Mouse (Mus musculus) G1E (cell line): ENCODE data around the gene Acox3. TPM values are rescaled to one million over a fixed set of nuclear protein-coding genes. Genes with fewer than 3 reads are reported as not detected.

Source experiments
- ATAC-seq: 2 replicates; pipeline ENCODE4 v1.8.0; 2016; ENCODE audit warnings: mild to moderate bottlenecking; ENCODE audit not compliant: insufficient number of reproducible peaks, poor library complexity, low FRiP score, severe bottlenecking; ENCODE audit errors: extremely low read depth
- DNase-seq: peaks from one replicate; pipeline ENCODE4 v3.0.0; 2012; ENCODE audit warnings: low spot score
- H3K27me3 ChIP-seq: 2 replicates; pipeline ENCODE4 v1.6.1; 2012; ENCODE audit warnings: mild to moderate bottlenecking, low read length, inconsistent platforms; ENCODE audit not compliant: insufficient read depth
- H3K36me3 ChIP-seq: replicated peaks from 2 replicates; pipeline ENCODE3; 2012; ENCODE audit warnings: mild to moderate bottlenecking, inconsistent platforms
- H3K4me1 ChIP-seq: 2 replicates; pipeline ENCODE4 v1.6.1; 2012; ENCODE audit warnings: low read depth, low read length, inconsistent platforms, mixed read lengths; ENCODE audit not compliant: insufficient read depth
- H3K4me3 ChIP-seq: 2 replicates; pipeline ENCODE4 v1.5.1; 2012; ENCODE audit warnings: low read depth, mild to moderate bottlenecking, inconsistent platforms, low read length, moderate library complexity, mixed read lengths
- H3K9me3 ChIP-seq: replicated peaks from 2 replicates; pipeline ENCODE4 v1.6.1; 2012; ENCODE audit warnings: inconsistent platforms
- CTCF ChIP-seq: IDR thresholded peaks from 2 replicates; pipeline ENCODE4 v1.5.1; 2012; ENCODE audit warnings: low read depth, low read length, inconsistent platforms, mixed read lengths
- GATA1 ChIP-seq: IDR thresholded peaks from 2 replicates; pipeline ENCODE4 v1.6.1; 2012; ENCODE audit warnings: borderline replicate concordance, low read length, inconsistent platforms, mixed read lengths
- GATA2 ChIP-seq: IDR thresholded peaks from 2 replicates; pipeline ENCODE4 v1.6.1; 2012; ENCODE audit warnings: low read depth, low read length, inconsistent platforms, borderline replicate concordance
- POLR2AphosphoS5 ChIP-seq: IDR thresholded peaks from 2 replicates; pipeline ENCODE4 v1.6.1; 2012; ENCODE audit warnings: low read depth, low read length, inconsistent platforms; ENCODE audit not compliant: insufficient replicate concordance
- TAL1 ChIP-seq: conservative IDR thresholded peaks from 2 replicates; pipeline ENCODE4 v1.6.1; 2012; ENCODE audit warnings: low read depth, low read length, inconsistent platforms, mixed read lengths
- polyA plus RNA-seq: library from polyadenylated mRNA; stranded (reverse); fragments of >175 nt; gene quantifications from 2 replicates; pipeline ENCODE4 v1.2.3, GENCODE M21; 2012
- total RNA-seq, 2 experiments: library from RNA; stranded (forward) in 1 of 2; stranded (reverse) in 1 of 2; fragments of 200-1000 nt in 1 of 2; fragments of >200 nt in 1 of 2; fragmentation: Nextera tagmentation in 1 of 2; gene quantifications; 2 replicates each; pipeline ENCODE4 v1.2.3; 2014 to 2017

Gene Acox3
- total and polyA plus RNA-seq, 3 experiments = 8.5 to 51.8 (median 41.2) TPM

DNA sequence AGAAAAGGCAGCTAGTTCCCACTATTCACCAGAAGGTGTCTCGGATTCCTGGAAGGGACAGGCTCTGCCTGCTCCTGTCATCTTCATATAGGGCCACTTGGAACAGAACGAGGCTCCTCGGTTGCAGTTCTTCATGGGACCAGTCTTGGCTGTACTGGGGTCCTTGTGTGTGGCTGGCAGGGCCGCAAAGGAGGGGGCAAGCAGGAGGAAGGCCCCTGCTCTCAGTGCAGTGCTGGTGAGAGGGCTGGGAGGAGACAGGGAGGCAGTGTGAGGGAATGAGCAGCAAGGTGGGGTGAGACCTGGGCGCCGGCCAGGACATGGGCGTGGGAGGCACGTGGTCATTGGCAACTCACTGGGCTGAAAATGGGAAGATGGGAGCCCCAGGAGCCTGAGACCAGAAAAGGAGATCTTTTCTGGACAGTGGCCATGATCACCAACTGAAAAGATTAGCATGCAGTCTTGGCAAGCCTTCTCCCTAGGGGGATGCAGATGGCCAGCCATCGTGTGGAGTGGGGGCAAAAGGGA, 79.2 kb downstream of the Acox3 start:
- no peaks in the 10 kb centered on the region; the same call in 1 of the 2 replicates for H3K27me3 ChIP-seq
- no peaks in the 10 kb centered on the region for H3K9me3 ChIP-seq
- H3K36me3 ChIP-seq = no peaks in the 10 kb centered on the region
- DNase-seq = no peak
- no peak overlapping the region for H3K4me3 ChIP-seq
- H3K4me1 ChIP-seq = no peaks in the 10 kb centered on the region
- no peak for ATAC-seq
- TF ChIP-seq POLR2AphosphoS5 (no peak), CTCF (no peak), GATA1 (no peak), TAL1 (no peak), GATA2 (no peak)

Other genes with a start within 250 kb of the Acox3 start
- gene Hmx1, start 193.9 kb upstream of the Acox3 start, total RNA-seq (2014; fragmentation: Nextera tagmentation) = not detected in 2 replicates
- gene Hmx1, start 193.9 kb upstream of the Acox3 start, total RNA-seq (2017) = not detected in 2 replicates
- not detected in 2 replicates for gene Hmx1, start 193.9 kb upstream of the Acox3 start, polyA plus RNA-seq
- gene Cpz, start 57.3 kb upstream of the Acox3 start, total RNA-seq (2014; fragmentation: Nextera tagmentation) = 9.7 and 15.1 TPM in 2 replicates
- 19.8 and 22.4 TPM in 2 replicates for gene Cpz, start 57.3 kb upstream of the Acox3 start, total RNA-seq (2017)
- 6.0 and 6.8 TPM in 2 replicates for gene Cpz, start 57.3 kb upstream of the Acox3 start, polyA plus RNA-seq
- 14.7 and 16.4 TPM in 2 replicates for gene Trmt44, start 8.0 kb upstream of the Acox3 start, total RNA-seq (2014; fragmentation: Nextera tagmentation)
- 15.0 and 18.0 TPM in 2 replicates for gene Trmt44, start 8.0 kb upstream of the Acox3 start, total RNA-seq (2017)
- gene Trmt44, start 8.0 kb upstream of the Acox3 start, polyA plus RNA-seq = 4.2 and 5.9 TPM in 2 replicates
- not detected in 2 replicates for gene Htra3, start 96.7 kb downstream of the Acox3 start, total RNA-seq (2014; fragmentation: Nextera tagmentation)
- 0.17 TPM in 1 of 2 replicates, not detected in the other for gene Htra3, start 96.7 kb downstream of the Acox3 start, total RNA-seq (2017)
- not detected in 2 replicates for gene Htra3, start 96.7 kb downstream of the Acox3 start, polyA plus RNA-seq
- gene Sh3tc1, start 156.9 kb downstream of the Acox3 start, total RNA-seq (2014; fragmentation: Nextera tagmentation) = not detected in 2 replicates
- 0.05 TPM in 1 of 2 replicates, not detected in the other for gene Sh3tc1, start 156.9 kb downstream of the Acox3 start, total RNA-seq (2017)
- 0.01 TPM in 1 of 2 replicates, not detected in the other for gene Sh3tc1, start 156.9 kb downstream of the Acox3 start, polyA plus RNA-seq
- not detected in 2 replicates for gene Ablim2, start 174.8 kb downstream of the Acox3 start, total RNA-seq (2014; fragmentation: Nextera tagmentation)
- gene Ablim2, start 174.8 kb downstream of the Acox3 start, total RNA-seq (2017) = 0.16 and 0.70 TPM in 2 replicates
- gene Ablim2, start 174.8 kb downstream of the Acox3 start, polyA plus RNA-seq = not detected in 2 replicates